Mouse (Mus musculus) spleen, adult 18-20 months (tissue): ENCODE data around the gene Ccdc170.
"Not testable (repeated sequence)": the region's sequence is repeated elsewhere in the genome, so short reads cannot be mapped to it uniquely, and the experiment has no call there.

Source experiments
- DNase-seq, 2 experiments: peaks; one replicate each; pipeline ENCODE4 v3.0.0; 2022; ENCODE audit warnings: mixed read lengths in 2 of 2

Ccdc170 gene

GRCm38 (mm10) chr10:4600796-4601474, 118.6 kb downstream of the Ccdc170 start:
- DNase-seq, result no peak

- not testable (repeated sequence) for DNase-seq
Measured at GRCm38 (mm10) chr10:4601612-4602011, 119.3 kb downstream of the Ccdc170 start.

DNA sequence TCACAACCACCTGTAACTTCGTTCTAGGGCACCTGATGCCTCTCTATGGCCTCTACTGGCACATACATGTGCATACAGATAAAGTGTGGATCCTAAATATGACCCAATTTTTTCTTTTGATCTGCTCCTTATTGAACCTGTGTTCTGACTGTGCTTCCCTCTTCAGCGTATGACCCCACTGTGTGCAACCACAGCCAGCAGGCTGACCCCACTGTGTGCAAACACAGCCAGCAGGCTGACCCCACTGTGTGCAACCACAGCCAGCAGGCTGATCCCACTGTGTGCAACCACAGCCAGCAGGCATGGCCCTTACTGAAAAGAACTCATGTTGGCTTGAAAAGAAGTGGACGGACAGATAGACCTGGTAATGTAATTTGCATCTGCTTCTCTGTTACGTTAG, 120.2 kb downstream of the Ccdc170 start:
- no peak for DNase-seq

DNA sequence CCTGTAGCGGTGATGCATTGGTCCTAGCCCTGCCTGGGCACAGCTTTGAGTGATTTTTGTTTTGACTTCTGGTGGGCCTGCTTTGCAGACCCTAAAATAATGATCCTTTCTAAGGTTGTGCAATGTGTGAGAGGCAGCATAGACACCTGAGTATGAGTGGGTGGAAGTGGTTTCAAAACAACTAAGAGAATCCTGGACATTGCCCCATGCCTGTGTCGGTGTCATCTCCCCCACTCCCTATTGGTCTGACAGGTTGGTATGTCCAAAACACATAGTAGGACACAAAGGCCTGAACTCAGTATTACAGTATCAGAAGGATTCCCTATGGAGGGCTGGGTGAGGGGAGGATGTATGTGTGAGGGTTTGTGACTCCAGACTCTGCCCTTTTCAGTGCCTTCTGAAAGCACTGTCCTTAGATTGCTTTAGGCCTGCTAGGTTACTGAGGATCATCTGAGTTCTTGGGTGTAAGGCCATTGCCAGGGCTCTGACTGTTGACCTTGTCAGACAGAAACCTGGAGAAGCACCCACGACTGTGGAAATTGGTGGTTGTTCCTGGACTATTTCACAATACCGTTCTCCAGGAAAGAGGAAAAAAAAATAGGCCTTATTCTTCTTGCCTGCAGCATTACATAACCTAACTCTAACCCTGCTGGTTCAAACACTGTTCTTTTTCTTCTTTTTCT, 122.4 kb downstream of the Ccdc170 start:
- DNase-seq, result no peak

- no peak for DNase-seq
Measured at GRCm38 (mm10) chr10:4610234-4610633, 127.9 kb downstream of the Ccdc170 start.

GRCm38 (mm10) chr10:4611386-4612155, 129.3 kb downstream of the Ccdc170 start, which contains the start of gene Esr1:
Esr1 (plus strand) TSS chr10:4611593.
- DNase-seq, result no peak
